Mouse (Mus musculus) spleen, postnatal 14 days (tissue): ENCODE results near the gene Armc7.
"Not testable (repeated sequence)": the region's sequence is repeated elsewhere in the genome, so short reads cannot be mapped to it uniquely, and the experiment has no call there.

ENCODE experiments used
- DNase-seq, 2 experiments: peaks; one replicate each; pipeline ENCODE4 v3.0.0; 2021 to 2022; ENCODE audit warnings: low spot score in 2 of 2

The Armc7 gene

GRCm38 (mm10) chr11:115491356-115492083 lies 16.1 kb downstream of the Armc7 start, which contains the start of gene Nt5c:
TSS of gene Nt5c (minus strand) at chr11:115491862.
- peak; percentile 70 to 76 for DNase-seq

- DNase-seq, result no peak
Measured at GRCm38 (mm10) chr11:115492387-115492786, 16.9 kb downstream of the Armc7 start.

- DNase-seq, result not testable (repeated sequence)
Measured at GRCm38 (mm10) chr11:115496559-115496958, 21.1 kb downstream of the Armc7 start.

DNA sequence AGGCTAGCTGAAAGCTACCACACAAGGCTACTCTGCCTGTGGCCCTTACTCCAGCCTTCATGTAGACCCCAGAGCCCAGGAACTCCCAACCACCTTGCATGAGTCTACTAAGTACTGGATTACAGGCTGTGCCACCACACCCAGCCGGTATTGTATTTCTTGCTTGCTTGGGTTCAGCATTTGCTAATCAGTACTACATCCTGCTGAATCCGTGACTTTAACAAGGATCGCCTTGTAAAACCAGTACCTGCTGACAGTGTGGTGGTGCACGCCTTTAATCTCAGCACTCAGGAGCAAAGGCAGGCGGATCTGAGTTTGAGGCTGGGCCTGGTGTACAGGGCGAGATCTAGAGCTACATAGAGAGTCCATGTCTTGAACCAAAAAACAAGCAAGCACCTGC lies 27.2 kb downstream of the Armc7 start:
- DNase-seq, result no peak

- no peak for DNase-seq
Measured at GRCm38 (mm10) chr11:115506586-115506985, 31.1 kb downstream of the Armc7 start.

- DNase-seq, result no peak
Measured at GRCm38 (mm10) chr11:115508061-115508460, 32.6 kb downstream of the Armc7 start.

- no peak for DNase-seq
Measured at GRCm38 (mm10) chr11:115509773-115510506, 34.5 kb downstream of the Armc7 start.

- no peak for DNase-seq
Measured at GRCm38 (mm10) chr11:115510507-115510888, 35.0 kb downstream of the Armc7 start.

GRCm38 (mm10) chr11:115511121-115511520 lies 35.7 kb downstream of the Armc7 start:
- DNase-seq, result no peak

GRCm38 (mm10) chr11:115512004-115512403 lies 36.5 kb downstream of the Armc7 start:
- no peak for DNase-seq

DNA sequence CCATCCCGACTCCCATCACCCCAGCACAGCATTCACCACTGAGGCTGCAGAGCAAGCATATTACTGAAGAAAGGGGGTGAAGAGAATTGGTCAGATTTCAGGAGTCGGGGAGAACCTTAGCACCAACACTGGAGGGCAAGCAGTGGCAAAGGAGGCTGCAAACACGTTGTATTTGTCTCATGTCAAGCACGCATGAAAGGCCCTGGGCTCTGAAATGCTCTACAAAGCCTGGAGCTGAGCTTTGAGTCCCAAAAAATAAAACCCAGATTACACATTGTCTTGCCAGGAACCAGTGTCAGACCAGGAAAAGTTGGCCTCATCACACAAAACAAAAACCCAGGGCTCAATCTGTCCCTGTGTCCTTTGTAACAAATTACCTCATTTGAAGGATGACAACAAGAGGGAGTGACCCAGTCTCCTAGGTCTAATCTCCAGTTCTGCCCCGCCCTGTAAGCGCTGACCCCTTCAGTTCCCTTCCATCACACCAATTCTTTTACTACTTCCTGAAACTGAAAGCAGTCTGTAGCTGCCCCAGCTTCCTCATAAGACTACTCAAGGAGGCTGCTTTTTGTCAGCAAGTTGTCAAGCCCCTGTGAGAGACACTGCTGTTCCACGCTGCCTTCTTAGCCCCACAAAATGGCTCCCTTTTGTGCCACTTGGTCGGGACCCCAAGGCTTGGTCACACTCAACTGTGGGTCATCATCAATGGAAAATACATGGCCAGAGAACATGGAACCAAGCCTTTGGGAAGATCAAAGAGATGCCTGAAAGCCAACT lies 37.1 kb downstream of the Armc7 start:
- peak in 1 of 2 experiments; percentile 45 for DNase-seq

DNA sequence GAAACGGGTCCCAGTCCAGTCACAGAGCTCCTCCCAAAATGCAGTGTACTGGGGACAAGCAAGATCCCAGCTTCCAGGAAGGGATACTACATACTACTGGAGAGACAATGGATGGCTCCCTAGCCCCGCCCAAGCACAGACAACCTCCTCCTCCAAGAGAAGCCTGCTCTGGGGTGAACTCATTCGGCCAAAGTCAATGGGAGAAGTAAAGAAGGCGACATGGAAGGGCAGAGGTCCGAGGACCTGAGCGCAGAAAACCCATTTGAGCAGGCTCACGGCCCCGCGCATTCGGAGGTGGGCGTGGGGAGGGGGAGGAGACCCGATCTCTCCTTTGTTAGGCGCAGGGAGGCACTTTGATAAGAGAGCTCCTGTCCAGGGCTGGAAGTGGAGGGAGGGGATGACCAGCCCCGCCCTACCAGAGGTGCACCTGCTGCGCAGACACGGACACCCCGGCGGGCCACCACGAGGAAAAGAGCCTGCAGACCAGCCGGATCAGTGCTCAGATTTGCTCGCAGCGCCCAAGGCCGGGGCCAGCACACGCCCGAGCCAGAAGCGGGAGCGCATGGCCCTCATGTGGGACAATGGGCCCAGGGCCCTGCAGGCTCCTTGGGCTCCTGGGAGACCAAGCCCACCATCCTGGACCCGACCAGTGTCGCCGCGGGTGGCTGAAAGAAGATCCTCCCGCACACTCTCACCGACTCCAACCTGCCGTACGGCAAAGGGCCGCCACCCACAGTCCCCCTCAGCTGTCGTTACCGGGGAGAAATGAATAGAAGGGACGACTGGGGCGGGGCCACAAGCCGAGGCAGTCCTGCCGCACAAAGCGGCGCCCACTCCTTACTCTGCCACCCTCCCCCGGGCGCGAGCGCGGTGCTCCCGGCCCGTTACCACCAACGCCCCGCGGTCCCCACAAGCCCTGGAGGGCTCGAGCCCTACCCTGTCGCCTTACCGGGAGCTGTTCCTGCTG lies 38.1 kb downstream of the Armc7 start:
- peak; percentile 42 to 51 for DNase-seq

DNA sequence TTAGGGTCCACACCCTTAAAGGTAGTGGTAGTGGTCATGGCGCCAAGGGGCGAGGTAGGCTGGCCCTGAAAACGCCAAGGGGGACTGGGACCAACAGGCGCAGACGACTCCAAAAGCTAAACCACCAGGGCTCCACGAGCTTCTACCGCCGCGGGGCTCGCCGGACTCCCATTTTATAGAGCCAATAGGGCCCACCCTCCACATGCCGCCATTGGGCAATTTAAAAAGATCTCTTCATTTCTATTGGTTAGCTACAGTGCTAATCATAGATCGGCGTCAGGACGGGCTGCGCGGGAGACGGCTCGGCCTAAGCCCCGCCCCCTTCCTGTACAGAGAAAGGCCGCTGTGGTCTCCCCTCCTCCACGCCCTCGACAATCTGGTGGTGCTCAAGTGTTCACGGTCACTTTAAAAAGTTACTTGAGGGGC lies 38.8 kb downstream of the Armc7 start, which contains the start of gene Jpt1:
Gene Jpt1 (minus strand): TSS at position 150 of the 426 bp plus-strand sequence.
- DNase-seq, result peak; percentile 91

DNA sequence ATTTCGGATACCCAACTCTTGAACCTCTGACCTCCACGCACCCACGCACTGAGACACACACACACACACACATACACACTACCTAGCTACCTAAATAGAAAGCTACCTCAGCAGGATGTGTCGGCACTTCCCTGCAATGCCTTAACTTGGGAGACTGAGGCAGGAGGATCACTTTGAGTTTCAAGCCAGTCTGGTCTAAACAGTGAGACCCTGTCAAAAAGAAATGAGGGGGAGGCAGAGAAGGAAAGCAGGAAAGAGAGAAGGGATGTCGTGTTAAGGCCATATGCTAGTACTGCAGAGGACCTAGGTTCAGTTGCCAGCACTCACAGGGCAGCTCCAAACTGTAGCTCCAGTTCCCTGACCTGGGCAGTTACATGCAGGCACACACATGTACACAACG lies 39.6 kb downstream of the Armc7 start:
- no peak for DNase-seq

DNA sequence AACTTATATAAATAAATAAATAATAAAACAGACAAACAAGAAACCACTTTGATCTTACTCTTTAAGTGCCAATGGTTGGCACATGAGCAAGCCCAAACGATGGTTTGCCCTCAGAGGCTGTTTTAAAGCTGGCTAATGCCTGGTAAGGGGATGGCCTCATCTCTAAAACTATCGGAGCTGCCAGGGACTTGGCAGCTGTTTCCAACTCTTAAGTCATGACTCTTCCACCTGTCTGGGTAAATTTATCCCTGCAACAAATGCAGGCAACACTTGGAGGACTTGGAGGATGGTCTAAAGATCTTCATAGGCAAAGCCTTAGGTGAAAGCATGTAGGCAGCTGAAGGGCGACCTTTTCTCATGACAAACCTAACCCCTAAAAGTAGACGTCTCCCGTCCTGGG lies 41.5 kb downstream of the Armc7 start:
- DNase-seq, result no peak

DNA sequence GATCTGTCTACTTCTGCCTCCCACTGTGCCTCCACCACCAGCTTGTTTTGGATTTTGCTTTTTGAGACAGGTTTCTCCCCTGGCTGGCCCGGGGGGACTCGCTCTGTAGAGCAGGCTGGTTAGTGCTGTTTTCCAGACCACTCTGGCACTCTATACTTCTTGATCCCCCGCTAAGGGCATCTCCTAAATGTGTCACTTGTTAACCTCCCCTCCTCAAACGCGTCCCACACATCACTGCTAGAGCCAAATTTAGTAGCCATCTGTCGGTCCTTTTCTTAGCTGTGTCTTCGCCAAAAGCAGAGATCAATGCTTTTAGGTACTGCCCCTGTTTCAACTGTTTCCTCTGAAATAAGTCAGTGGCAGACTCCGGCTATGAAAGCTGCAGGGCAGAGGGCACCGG lies 43.2 kb downstream of the Armc7 start:
- no peak for DNase-seq

DNA sequence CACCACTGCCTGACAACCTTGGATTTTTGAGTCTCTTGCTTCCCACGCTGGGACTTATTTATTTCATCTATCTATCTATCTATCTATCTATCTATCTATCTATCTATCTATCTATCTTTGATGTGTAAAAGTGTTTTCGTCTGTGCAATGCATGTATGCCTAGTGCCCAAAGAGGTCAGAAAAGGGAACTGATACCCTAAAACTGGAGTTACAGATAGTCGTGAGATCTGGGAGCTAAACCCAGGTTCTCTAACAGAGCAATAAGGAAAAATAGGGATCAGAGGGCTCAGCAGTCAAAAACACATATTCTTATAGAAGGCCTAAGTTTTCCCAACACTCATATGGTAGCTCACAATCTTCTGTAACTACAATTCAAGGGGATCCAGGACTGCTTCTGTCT lies 44.1 kb downstream of the Armc7 start:
- no peak for DNase-seq

DNA sequence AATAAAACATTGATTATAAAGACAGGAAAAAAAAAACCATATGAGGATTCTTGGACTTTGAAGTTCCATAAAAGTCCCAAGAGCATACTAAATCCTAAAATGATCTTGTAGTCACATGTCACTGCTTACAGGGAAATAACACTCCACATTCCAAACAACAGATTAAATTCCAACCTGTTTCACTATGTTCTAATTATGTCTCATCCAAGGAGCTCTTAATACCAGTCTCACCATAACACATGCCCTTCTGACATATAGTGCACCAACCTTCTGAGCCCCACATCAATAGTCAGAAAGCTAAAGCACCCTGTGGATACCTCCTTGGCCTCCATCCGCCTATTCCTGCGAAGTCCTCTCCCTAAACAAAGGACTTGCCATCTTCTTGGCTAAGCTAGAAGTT lies 44.8 kb downstream of the Armc7 start:
- DNase-seq, result no peak

DNA sequence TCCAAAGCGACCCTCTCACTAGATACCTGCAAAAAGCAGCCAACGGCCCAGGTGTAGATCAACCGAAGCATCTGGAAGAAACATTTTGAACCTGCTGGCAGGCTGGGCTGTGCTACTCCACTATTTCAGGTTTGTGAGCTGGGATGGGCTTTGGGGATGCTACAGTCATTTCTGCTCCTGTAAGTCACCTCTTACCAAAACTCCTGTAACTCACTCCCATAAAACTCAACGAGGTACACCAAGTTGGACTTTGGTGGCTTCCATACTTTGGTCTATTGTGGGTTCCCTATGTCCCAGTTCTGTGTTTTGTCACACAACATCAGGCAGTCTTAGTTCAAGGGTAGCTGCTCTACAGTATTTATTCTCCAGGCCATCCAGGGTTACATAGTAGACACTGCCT lies 45.6 kb downstream of the Armc7 start:
- no peak for DNase-seq

DNA sequence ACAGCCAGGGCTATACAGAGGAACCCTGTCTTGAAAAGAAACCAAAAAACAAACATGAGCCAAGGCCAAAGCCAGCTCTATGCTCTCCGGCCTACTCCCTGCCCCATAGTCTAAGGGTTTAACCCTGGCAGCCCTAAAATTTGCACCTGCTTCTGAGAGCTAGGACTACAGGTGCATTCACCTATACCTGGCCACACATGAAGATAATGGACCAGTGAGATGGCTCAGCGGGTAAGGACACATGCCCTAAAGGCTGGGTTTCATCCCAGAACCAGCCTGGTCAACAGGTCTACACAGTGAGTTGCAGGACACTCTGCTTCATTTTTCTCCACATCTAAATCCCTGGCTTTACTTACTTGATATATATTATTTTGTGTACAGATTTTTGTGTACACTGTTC lies 46.8 kb downstream of the Armc7 start:
- DNase-seq, result no peak

GRCm38 (mm10) chr11:115522703-115523102 lies 47.2 kb downstream of the Armc7 start:
- DNase-seq, result no peak
